Mouse (Mus musculus): ENCODE measurements around the gene Snrpd3.
A peak's percentile ranks its signal among the peaks of the same experiment; 100 is the strongest.
"Not testable (repeated sequence)": the region's sequence is repeated elsewhere in the genome, so short reads cannot be mapped to it uniquely, and the experiment has no call there.

Gene Snrpd3

GRCm38 (mm10) chr10:75501641-75502040 lies 15.7 kb upstream of the Snrpd3 start:
- no peak for DNase-seq (ENCODE audit: low spot score)

GRCm38 (mm10) chr10:75503692-75504091 lies 13.7 kb upstream of the Snrpd3 start:
- DNase-seq (ENCODE audit: low spot score): no peak

GRCm38 (mm10) chr10:75504234-75505129 lies 12.9 kb upstream of the Snrpd3 start:
- peak; percentile 35 for DNase-seq (ENCODE audit: low spot score)

GRCm38 (mm10) chr10:75505130-75505495 lies 12.2 kb upstream of the Snrpd3 start:
- DNase-seq (ENCODE audit: low spot score): no peak

GRCm38 (mm10) chr10:75505928-75506327 lies 11.4 kb upstream of the Snrpd3 start:
- not testable (repeated sequence) for DNase-seq (ENCODE audit: low spot score)

- DNase-seq (ENCODE audit: low spot score): peak; percentile 29
Observed at GRCm38 (mm10) chr10:75510446-75510845, 6.9 kb upstream of the Snrpd3 start.

GRCm38 (mm10) chr10:75511060-75511459 lies 6.3 kb upstream of the Snrpd3 start:
- no peak for DNase-seq (ENCODE audit: low spot score)

- DNase-seq (ENCODE audit: low spot score): no peak
Observed at GRCm38 (mm10) chr10:75511897-75512296, 5.5 kb upstream of the Snrpd3 start.

- DNase-seq (ENCODE audit: low spot score): no peak
Observed at GRCm38 (mm10) chr10:75512796-75513195, 4.6 kb upstream of the Snrpd3 start.

- DNase-seq (ENCODE audit: low spot score): no peak
Observed at GRCm38 (mm10) chr10:75513306-75514067, 3.9 kb upstream of the Snrpd3 start.

- no peak for DNase-seq (ENCODE audit: low spot score)
Observed at GRCm38 (mm10) chr10:75514361-75514760, 3.0 kb upstream of the Snrpd3 start.

GRCm38 (mm10) chr10:75515216-75516037 lies 1.9 kb upstream of the Snrpd3 start:
- DNase-seq (ENCODE audit: low spot score): no peak

GRCm38 (mm10) chr10:75516038-75516723 lies 1.2 kb upstream of the Snrpd3 start:
- no peak for DNase-seq (ENCODE audit: low spot score)

- DNase-seq (ENCODE audit: low spot score): peak; percentile 11
Observed at GRCm38 (mm10) chr10:75516724-75517072, 653 bp upstream of the Snrpd3 start.

GRCm38 (mm10) chr10:75517758-75518143 lies 400 bp downstream of the Snrpd3 start, which contains the start of gene Gucd1:
TSS of gene Gucd1 (minus strand) at chr10:75517972.
- DNase-seq (ENCODE audit: low spot score): peak; percentile 97

GRCm38 (mm10) chr10:75520581-75520980 lies 3.2 kb downstream of the Snrpd3 start:
- no peak for DNase-seq (ENCODE audit: low spot score)

GRCm38 (mm10) chr10:75521643-75522042 lies 4.3 kb downstream of the Snrpd3 start:
- no peak for DNase-seq (ENCODE audit: low spot score)

GRCm38 (mm10) chr10:75525450-75525849 lies 8.1 kb downstream of the Snrpd3 start:
- not testable (repeated sequence) for DNase-seq (ENCODE audit: low spot score)

GRCm38 (mm10) chr10:75530322-75530721 lies 13.0 kb downstream of the Snrpd3 start:
- DNase-seq (ENCODE audit: low spot score): no peak

GRCm38 (mm10) chr10:75531532-75532090 lies 14.3 kb downstream of the Snrpd3 start:
- no peak for DNase-seq (ENCODE audit: low spot score)

- no peak for DNase-seq (ENCODE audit: low spot score)
Observed at GRCm38 (mm10) chr10:75534216-75534615, 16.9 kb downstream of the Snrpd3 start.

Data from urinary bladder, postnatal 14 days (tissue).